Mouse (Mus musculus): Measurements from ENCODE around the gene F5.

F5 gene

GRCm38 (mm10) chr1:164241494-164241893 lies 89.9 kb downstream of the F5 start:
- DNase-seq, result no peak

GRCm38 (mm10) chr1:164242809-164243208 lies 91.2 kb downstream of the F5 start:
- DNase-seq, result no peak

- no peak for DNase-seq
Observed at GRCm38 (mm10) chr1:164247442-164247841, 95.8 kb downstream of the F5 start.

- DNase-seq, result peak in 1 of 2 experiments; percentile 33
Observed at GRCm38 (mm10) chr1:164247971-164248370, 96.3 kb downstream of the F5 start.

- peak; percentile 99 for DNase-seq
Observed at GRCm38 (mm10) chr1:164248465-164249331, 97.1 kb downstream of the F5 start, which contains the start of gene Slc19a2. Gene Slc19a2 (plus strand): TSS chr1:164249046.

- no peak for DNase-seq
Observed at GRCm38 (mm10) chr1:164249332-164249711, 97.7 kb downstream of the F5 start.

- DNase-seq, result no peak
Observed at GRCm38 (mm10) chr1:164250391-164251150, 98.9 kb downstream of the F5 start.

GRCm38 (mm10) chr1:164251438-164251837 lies 99.8 kb downstream of the F5 start:
- DNase-seq, result no peak

GRCm38 (mm10) chr1:164252551-164252950 lies 100.9 kb downstream of the F5 start:
- DNase-seq, result no peak

- no peak for DNase-seq
Observed at GRCm38 (mm10) chr1:164254836-164255235, 103.2 kb downstream of the F5 start.

GRCm38 (mm10) chr1:164260171-164261028 lies 108.8 kb downstream of the F5 start:
- no peak for DNase-seq

GRCm38 (mm10) chr1:164261553-164261952 lies 109.9 kb downstream of the F5 start:
- no peak for DNase-seq
